Mouse (Mus musculus): Measurements from ENCODE around the gene Txlna.

Gene Txlna

GRCm38 (mm10) chr4:129624281-129625028, 16.4 kb downstream of the Txlna start:
- DNase-seq = peak; percentile 100

- peak; percentile 97 for DNase-seq
These were observed 17.2 kb downstream of the Txlna start, which contains the start of gene Ccdc28b for GRCm38 (mm10) chr4:129623681-129624091. Ccdc28b (minus strand) TSS chr4:129623947.

GRCm38 (mm10) chr4:129622803-129623535, 17.9 kb downstream of the Txlna start:
- DNase-seq = peak; percentile 92

DNA sequence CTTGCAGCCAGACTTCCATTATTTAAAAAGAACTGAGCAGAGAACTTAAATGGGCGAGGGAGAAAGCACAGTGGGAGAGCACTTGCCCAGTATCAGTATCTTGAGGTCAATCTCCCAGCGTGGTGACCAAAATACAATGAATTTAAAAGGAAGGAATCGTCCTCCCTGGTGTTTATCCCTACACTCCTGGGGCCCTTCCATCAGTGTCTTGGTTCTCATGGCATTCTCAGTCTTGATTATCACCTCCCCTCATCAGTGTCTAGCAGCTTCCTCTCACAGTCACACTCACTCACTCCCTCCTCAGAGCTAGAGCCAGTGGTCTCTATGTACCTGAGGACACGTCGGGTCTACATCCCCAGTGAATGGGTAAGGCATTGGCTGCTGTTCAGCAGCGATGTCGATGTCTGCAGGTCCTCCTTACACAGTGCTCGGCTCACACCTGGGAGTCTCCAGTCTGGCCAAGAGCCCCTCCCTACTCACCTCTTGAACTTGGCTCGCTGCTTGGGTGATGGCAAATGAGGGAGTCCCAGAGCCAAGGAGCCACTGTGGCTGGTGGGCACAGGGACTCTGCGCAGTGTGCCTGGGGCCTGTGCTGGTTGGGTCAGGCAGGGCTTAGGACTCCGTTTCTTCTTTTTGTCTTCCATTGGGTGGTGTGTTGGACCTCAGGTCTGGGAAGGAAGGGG, 18.6 kb downstream of the Txlna start:
- peak; percentile 92 for DNase-seq

DNA sequence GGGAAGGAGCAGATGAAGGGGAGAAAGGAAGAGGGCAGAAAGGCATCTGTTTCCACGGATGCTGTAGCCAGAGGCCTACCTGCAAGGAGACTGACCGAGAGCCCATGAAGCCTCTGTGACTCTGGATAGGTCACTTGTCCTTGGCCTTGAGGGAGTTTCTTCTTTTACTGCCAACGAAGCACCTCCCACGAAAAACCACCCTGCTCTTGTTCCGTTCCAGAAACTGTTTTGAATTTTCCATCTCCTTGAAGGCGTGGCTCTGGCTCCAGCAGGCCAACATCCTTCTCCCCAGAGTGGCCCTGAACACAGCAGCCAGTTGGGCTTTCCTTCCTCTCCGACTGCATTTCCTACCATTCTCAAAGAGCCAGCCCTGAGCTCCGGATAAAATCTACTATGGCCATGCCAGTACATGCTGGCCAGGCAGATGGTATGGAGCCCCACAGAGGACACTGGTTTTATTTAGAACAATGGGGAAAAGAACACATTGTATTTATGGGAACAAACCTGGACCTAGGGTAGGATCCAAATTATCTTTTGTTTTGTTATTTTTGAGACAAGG, 19.5 kb downstream of the Txlna start:
- DNase-seq = peak; percentile 99

- DNase-seq = no peak
These were observed 20.2 kb downstream of the Txlna start for GRCm38 (mm10) chr4:129620419-129621282.

DNA sequence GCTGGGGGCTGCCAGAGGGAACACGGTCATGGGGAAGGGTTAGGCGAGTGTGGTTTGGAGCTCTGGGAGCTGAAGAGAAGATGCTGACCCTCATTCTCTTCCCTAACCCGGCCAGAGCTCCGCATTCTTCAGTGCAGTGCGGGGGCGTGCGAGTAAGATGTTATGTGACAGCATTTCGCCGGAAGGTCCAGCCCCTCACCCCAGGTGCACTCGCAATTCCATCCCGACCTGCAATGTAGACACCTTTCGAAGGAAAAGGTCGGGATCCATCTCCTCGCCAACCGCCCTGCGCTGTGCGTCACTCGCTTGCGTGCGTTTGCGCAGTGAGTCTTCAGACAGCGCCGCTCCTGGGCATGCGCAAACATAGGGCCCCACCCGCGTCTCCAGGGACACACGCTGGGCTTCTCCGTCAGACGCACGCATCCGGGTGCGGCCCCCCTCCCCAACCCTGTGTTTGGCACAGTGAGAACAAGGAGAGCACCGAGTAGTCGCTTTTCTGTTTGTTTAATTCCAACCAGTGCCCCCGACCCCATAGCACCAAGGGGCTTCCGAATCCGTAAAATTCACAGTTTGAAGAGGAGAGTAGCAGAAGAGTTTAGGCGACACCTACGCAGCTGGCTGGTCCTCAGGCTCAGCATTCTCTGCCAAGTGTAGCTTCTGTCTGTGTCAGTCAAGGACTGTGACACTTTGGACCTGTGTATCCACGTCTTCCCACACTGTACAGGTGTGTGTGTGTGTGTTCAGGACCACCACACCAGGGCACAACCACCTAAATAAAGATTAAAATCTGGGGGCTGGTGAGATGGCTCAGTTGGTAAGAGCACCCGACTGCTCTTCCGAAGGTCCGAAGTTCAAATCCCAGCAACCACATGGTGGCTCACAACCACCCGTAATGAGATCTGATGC, 21.8 kb downstream of the Txlna start, which contains the start of gene Iqcc:
Iqcc (minus strand) TSS at position 314 of the 906 bp plus-strand sequence.
- DNase-seq = peak; percentile 100

GRCm38 (mm10) chr4:129618031-129618430, 22.8 kb downstream of the Txlna start:
- peak; percentile 93 for DNase-seq

DNA sequence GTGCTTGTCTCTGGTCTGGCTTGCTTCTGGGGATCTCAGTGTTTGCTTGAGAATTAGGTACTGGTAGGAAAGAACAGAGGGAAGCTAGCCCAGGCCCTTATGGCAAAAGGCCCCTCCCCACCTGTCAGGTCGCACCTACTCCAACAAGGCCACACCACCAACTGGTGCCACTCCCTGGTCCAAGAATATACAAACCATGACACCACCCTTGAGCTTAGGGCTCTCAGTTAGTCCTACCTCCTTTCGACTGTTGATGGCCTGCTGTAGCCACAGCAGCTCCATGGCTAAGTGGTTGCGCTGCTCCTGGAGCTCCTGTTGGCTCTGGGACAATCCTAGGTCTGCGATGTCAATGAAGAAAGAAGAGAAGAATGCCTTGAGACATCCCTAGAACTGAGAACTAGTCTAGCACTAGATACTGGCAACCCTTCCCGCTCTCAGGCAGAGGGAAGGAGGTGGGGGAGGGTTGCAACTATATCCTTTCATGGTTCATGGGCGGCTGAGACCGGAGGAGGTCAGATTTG, 23.7 kb downstream of the Txlna start:
- DNase-seq = peak; percentile 92

DNA sequence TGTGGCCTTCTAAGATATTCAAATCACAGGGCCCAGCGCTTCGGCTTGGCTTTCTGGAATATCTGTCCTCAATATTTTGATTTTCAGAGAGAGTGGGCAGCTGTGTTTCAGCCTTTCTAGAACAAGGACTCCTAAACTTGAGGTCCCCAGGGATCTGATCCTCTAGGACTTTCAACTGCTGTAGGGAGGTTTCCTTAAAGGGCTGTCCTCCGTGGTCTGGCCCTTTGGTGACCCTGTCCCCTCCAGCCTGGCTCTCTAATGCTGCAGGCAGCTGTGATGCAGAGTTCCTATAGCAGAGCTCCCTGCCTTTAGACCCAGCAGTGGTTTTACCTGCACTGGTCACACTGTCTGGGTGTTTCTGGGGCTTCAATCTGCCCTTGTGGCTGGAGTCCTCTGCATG, 24.2 kb downstream of the Txlna start:
- DNase-seq = peak; percentile 91

DNA sequence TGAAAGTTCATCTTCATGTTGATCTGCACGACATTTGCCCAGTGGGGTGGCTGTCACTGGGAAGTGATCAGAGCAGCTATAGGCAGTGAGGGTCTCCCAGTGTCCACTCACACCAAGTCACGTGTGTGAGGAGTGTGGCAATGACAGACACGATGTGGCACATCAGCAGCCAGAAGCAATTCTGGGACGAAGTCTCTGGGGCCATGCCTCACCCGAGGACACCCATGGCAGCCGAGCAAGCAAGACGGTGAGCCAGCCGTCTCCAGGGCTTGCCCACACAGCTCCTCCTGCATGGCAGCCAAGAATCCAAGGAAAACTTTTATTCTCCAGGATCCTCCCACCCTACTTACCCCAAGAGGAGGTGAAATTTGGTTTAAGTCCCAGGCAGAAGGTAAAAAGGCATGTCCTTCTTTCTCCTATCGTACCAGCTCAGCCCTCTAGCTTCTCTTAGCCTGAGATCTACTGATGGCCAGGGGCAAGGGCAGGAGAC, 25.0 kb downstream of the Txlna start:
- DNase-seq = peak; percentile 91

DNA sequence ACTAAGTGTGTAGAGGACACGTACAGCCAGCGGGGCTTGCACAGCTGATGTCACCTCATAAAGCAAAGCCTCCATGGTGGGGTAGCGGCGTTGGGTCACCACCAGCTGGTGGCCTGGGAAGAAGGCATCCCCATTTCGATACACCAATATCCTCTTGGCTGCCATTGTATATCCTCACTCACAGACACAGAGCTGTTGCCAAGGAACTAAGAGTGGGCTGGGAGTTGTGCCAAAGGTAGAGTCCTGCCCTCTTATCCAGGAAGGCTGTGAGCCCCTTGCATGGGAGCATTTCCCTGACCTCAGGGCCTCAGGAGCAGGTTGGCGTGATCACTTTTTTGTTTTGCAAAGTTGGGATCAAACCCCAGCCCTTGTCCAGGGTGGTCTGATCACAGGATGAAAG, 26.8 kb downstream of the Txlna start, which contains the start of gene Dcdc2b:
Dcdc2b (minus strand) TSS at position 165 of the 400 bp plus-strand sequence.
- peak; percentile 94 for DNase-seq

- DNase-seq = no peak
These were observed 30.4 kb downstream of the Txlna start for GRCm38 (mm10) chr4:129610472-129610871.

DNA sequence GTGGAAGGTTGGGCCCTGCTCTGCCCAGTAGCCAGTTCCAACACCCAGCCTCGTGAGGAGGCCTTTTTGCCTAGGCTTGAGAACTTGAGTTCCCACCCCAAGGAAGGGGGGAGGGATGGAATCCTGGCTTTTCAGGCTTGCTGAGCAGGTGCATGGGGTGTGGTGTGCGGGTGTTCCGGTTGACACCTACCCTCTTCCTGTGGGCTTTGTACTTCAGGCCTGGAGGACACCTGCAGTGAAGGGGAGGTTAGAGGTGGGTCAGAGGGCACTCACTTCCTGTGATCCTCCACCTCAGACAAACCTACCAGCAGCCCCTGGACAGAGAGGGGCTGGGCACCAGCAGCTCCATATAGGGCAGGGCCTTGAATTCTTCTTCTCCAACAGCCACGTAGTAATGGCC, 30.8 kb downstream of the Txlna start:
- DNase-seq = peak; percentile 91

DNA sequence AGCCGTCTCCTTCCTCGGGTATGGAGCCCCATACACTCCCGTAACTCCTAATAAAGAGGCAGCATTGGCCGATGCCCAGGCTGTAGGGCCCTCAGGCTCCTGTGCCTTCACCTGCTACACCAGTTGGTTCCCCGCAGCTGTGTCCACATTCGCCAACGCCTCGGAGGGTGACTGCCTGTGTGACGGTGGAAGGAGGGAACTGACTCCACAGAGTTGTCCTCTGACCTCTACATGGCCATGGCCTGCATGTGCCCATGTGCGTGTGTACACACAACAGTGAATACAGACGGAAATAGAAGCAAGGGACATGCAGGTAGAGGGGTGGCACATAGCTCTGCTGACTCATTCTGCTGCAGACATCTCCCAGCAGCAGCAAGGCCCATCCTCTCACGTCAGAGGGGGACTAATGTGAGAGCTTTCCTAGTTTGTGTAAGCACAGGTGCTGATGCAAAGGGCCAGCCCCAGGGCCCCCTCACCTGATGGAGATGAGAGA, 31.7 kb downstream of the Txlna start:
- DNase-seq = peak; percentile 93

DNA sequence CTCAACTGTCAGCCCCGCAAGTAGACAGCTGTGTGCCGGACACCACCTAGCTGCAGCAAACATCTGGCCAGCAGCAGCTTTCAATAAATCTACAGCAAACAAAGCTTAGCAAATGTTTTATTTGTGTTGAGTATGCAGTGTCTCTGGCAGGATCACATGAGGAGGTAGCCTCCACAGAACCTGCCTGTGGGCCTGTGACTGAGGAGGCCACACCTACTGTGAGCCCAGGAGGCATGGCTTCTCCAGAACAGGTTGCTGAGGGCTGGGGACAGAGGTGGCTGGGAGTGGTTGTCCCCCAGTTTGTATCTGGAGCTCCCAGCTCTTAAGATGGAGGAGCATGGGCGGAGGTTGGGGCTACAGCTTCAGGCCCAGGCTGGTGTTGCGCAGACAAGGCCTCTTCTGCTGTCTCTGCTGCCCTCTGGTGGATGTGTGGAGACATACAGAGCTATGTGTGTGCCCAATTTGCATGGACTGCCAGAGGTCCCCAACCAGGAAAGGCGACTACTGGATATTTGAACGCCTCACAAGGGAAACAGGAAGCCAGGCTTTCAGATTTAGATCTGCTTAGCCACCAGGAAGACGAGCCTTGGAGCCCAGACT, 32.3 kb downstream of the Txlna start:
- DNase-seq = peak; percentile 97

DNA sequence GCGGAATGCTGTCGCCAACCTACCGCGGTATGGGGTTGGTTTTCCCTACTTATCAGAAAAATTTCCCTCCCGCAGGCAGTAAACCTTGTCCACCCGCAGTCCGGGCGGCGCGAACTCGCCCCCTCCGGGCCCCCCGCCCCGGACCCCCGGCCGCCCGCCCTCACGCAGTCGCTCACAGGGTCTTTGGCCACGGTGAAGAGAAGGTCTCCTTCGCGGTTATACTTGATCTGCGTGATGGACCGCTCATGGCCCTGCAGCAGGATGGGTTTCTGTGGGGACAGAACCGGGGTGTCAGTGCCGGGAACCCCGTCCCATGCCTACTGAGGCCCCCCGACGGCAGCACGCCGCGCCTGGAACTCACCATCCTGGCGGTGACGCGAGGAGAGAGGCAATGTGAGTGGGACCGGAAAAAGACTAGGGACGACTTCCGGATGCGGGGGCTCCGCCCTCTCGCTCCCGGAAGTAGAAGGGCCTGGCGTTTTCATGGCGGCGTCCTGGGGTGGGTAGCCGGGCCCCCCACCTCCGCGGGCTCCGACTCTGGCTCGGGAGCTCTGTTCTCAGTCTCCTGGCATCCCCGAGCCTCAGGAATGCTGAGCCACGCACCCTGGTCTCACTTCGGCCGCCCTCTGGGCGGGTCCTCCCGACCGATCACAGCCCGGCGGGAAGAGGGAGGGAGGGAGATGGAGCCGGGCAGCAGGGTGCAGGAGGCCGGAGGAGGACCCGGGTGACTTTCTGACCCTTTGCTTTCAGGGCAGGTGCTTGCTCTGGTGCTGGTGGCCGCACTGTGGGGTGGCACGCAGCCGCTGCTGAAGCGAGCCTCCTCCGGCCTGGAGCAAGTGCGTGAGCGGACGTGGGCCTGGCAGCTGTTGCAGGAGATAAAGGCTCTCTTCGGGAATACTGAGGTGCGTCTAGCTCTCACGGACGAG, 40.4 kb downstream of the Txlna start, which contains the start of the genes Eif3i and Tmem234:
Eif3i (minus strand) TSS at position 416 of the 926 bp plus-strand sequence.
Tmem234 (plus strand) TSS at position 436 of the 926 bp plus-strand sequence.
- DNase-seq = peak; percentile 99

DNA sequence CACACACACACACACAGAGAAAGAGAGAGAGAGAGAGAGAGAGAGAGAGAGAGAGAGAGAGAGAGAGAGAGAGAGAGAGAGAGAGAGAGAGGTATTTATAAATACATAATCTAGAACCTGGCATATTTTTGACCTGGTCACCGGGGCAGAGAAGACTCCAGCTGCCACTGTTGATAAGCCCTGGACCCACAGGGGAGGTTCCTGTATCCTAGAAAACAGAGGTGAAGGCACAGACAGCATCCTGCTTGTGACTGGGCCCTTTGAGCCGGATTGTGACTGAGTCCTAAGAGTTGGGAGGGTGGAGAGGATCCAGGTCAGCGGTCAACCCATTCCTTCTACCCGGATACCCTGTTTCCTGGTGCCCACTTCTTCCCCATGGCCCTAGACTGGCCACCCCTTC, 52.0 kb downstream of the Txlna start:
- no peak for DNase-seq
